Mouse (Mus musculus) 3T3-L1 (cell line): ENCODE measurements around the gene Cylc1.

Experiments
- DNase-seq: peaks from one replicate; pipeline ENCODE4 v3.0.0-alpha.2; 2015; ENCODE audit warnings: low read depth, low spot score

Gene Cylc1

DNA sequence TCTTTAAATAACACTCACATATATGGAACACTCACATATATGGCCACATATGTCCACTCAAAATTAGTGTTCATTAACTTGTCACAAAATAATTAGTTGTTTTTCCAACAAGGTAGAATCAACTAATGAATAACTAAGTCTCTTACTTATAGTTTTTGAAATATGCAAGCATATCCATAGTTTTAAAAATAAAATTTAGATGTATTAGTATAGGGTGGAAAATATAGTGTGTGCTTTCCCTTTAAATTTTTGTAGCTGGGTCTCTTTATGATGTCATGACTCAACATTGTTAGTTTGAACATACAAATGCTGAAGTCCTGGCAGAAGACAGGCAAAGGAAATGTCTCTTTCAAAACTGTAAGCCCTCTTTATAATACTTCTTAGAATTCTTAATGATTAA lies at the start of gene Cylc1:
Cylc1 (plus strand) TSS at position 301 of the 400 bp plus-strand sequence.
- DNase-seq: no peak

DNA sequence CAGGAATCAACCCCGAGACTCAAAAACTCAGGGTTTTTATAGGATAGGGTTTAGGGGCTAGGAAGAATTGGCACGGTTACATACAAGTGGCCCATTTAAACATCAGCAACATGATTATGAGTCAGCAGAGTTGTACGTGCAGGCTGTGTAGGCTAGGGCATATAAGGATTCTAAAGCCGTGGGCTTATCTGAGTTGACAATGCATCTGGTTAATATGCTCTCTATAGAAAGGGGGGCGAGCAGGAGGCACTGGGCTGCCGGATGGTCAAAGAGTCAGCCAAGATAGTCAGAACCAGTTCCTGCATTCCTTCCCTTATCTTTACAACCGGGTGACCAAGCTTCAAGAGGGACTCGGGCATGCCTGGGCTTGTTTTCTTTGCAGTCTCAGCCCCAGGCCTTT lies 31.5 kb upstream of the Cylc1 start:
- no peak for DNase-seq

DNA sequence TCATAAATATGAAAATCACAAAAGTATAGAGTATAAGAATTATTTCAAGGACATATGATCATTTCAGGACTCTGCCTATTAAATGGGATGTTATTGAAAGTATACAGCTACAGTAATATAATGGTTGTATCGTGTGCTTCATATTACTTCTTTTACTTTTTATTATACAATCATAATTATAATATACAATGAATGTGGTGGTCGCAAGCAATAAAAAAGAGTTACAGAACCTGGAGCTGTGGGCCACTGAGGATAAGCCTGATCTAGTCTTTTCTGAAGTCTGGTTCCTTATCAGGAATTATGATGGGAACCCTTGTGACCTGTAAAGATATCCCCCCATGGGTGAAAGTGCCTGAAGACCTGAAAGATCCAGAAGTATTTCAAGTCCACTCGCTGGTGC lies 57.8 kb downstream of the Cylc1 start, which contains the start of gene Gm10112:
Gm10112 (plus strand) TSS at position 301 of the 400 bp plus-strand sequence.
- no peak for DNase-seq
